Mouse (Mus musculus): ENCODE measurements around the gene Cdca7. TPM values are rescaled to one million over a fixed set of nuclear protein-coding genes. Genes with fewer than 3 reads are reported as not detected.

The Cdca7 gene
- polyA plus RNA-seq, 1 experiment from 2014 or later = 5.1 TPM

GRCm38 (mm10) chr2:72474531-72475287, 1.2 kb upstream of the Cdca7 start:
- H3K4me3 ChIP-seq (ENCODE audit: inconsistent target) = no peak overlapping the region
- no peaks in the 10 kb centered on the region for H3K36me3 ChIP-seq (ENCODE audit: inconsistent target)
- peaks cover 33% of the 10 kb centered on the region for H3K79me2 ChIP-seq (ENCODE audit: inconsistent target)
- WGBS (ENCODE audit: missing documents) = 43% methylated on average over 7 of the region's 7 CpGs
- H3K27ac ChIP-seq = 0 out of 2 replicates have a peak overlapping the region, but pooled peaks have one; percentile 19

- Histone ChIP-seq H3K79me2 (ENCODE audit: inconsistent target) (peaks cover 40% of the 10 kb centered on the region), H3K27ac (peak overlapping the region; percentile 97), H3K36me3 (ENCODE audit: inconsistent target) (no peaks in the 10 kb centered on the region), H3K4me3 (ENCODE audit: inconsistent target) (peak overlapping the region; percentile 27)
- WGBS (ENCODE audit: missing documents) = 2% methylated on average over 4 of the region's 7 CpGs
These were observed 549 bp upstream of the Cdca7 start for GRCm38 (mm10) chr2:72475423-72475796.

GRCm38 (mm10) chr2:72476486-72477211, 690 bp downstream of the Cdca7 start:
- Histone ChIP-seq H3K79me2 (ENCODE audit: inconsistent target) (peaks cover 42% of the 10 kb centered on the region), H3K27ac (peak overlapping the region; percentile 35), H3K36me3 (ENCODE audit: inconsistent target) (no peaks in the 10 kb centered on the region), H3K4me3 (ENCODE audit: inconsistent target) (peak overlapping the region; percentile 54)
- under 1% methylated on average over 53 of the region's 53 CpGs for WGBS (ENCODE audit: missing documents)

- Histone ChIP-seq H3K36me3 (ENCODE audit: inconsistent target) (no peaks in the 10 kb centered on the region), H3K79me2 (ENCODE audit: inconsistent target) (peaks cover 42% of the 10 kb centered on the region), H3K4me3 (ENCODE audit: inconsistent target) (peak overlapping the region; percentile 54), H3K27ac (no peak overlapping the region)
- WGBS (ENCODE audit: missing documents) = 10% methylated on average over 11 of the region's 11 CpGs
These were observed 1.3 kb downstream of the Cdca7 start for GRCm38 (mm10) chr2:72477221-72477620.

GRCm38 (mm10) chr2:72478176-72478575, 2.2 kb downstream of the Cdca7 start:
- Histone ChIP-seq H3K79me2 (ENCODE audit: inconsistent target) (peaks cover 42% of the 10 kb centered on the region), H3K27ac (no peak overlapping the region), H3K4me3 (ENCODE audit: inconsistent target) (no peak overlapping the region), H3K36me3 (ENCODE audit: inconsistent target) (no peaks in the 10 kb centered on the region)
- WGBS (ENCODE audit: missing documents) = 90% methylated on average over 4 of the region's 4 CpGs

- Histone ChIP-seq H3K27ac (no peak overlapping the region), H3K79me2 (ENCODE audit: inconsistent target) (peaks cover 42% of the 10 kb centered on the region), H3K4me3 (ENCODE audit: inconsistent target) (no peak overlapping the region), H3K36me3 (ENCODE audit: inconsistent target) (no peaks in the 10 kb centered on the region)
- 94% methylated on average over 13 of the region's 13 CpGs for whole genome bisulfite sequencing (ENCODE audit: missing documents)
These were observed 3.0 kb downstream of the Cdca7 start for GRCm38 (mm10) chr2:72478921-72479320.

GRCm38 (mm10) chr2:72479818-72480217, 3.9 kb downstream of the Cdca7 start:
- 78% methylated on average over 9 of the region's 9 CpGs for WGBS (ENCODE audit: missing documents)
- Histone ChIP-seq H3K36me3 (ENCODE audit: inconsistent target) (no peaks in the 10 kb centered on the region), H3K27ac (no peak overlapping the region), H3K4me3 (ENCODE audit: inconsistent target) (no peak overlapping the region), H3K79me2 (ENCODE audit: inconsistent target) (peaks cover 42% of the 10 kb centered on the region)

GRCm38 (mm10) chr2:72491650-72492049, 15.7 kb downstream of the Cdca7 start:
- Histone ChIP-seq H3K79me2 (ENCODE audit: inconsistent target) (no peaks in the 10 kb centered on the region), H3K4me3 (ENCODE audit: inconsistent target) (no peak overlapping the region), H3K27ac (no peak overlapping the region), H3K36me3 (ENCODE audit: inconsistent target) (no peaks in the 10 kb centered on the region)
- WGBS (ENCODE audit: missing documents) = 86% methylated on average over 7 of the region's 7 CpGs

GRCm38 (mm10) chr2:72493039-72493438, 17.1 kb downstream of the Cdca7 start:
- H3K27ac ChIP-seq = no peak overlapping the region
- H3K4me3 ChIP-seq (ENCODE audit: inconsistent target) = no peak overlapping the region
- WGBS (ENCODE audit: missing documents) = 14% methylated on average over 14 of the region's 14 CpGs
- no peaks in the 10 kb centered on the region for H3K79me2 ChIP-seq (ENCODE audit: inconsistent target)
- H3K36me3 ChIP-seq (ENCODE audit: inconsistent target) = no peaks in the 10 kb centered on the region

- 44% methylated on average over 23 of the region's 23 CpGs for WGBS (ENCODE audit: missing documents)
- H3K79me2 ChIP-seq (ENCODE audit: inconsistent target) = no peaks in the 10 kb centered on the region
- no peak overlapping the region for H3K27ac ChIP-seq
- H3K36me3 ChIP-seq (ENCODE audit: inconsistent target) = no peaks in the 10 kb centered on the region
- no peak overlapping the region for H3K4me3 ChIP-seq (ENCODE audit: inconsistent target)
These were observed 23.2 kb downstream of the Cdca7 start for GRCm38 (mm10) chr2:72499074-72499721.

GRCm38 (mm10) chr2:72499782-72500411, 23.9 kb downstream of the Cdca7 start:
- WGBS (ENCODE audit: missing documents) = 65% methylated on average over 7 of the region's 8 CpGs
- Histone ChIP-seq H3K79me2 (ENCODE audit: inconsistent target) (no peaks in the 10 kb centered on the region), H3K27ac (no peak overlapping the region), H3K36me3 (ENCODE audit: inconsistent target) (no peaks in the 10 kb centered on the region), H3K4me3 (ENCODE audit: inconsistent target) (no peak overlapping the region)

GRCm38 (mm10) chr2:72502041-72502813, 26.3 kb downstream of the Cdca7 start:
- 86% methylated on average over 15 of the region's 16 CpGs for WGBS (ENCODE audit: missing documents)

GRCm38 (mm10) chr2:72503646-72504045, 27.7 kb downstream of the Cdca7 start:
- 82% methylated on average over 9 of the region's 9 CpGs for WGBS (ENCODE audit: missing documents)
- Histone ChIP-seq H3K27ac (no peak overlapping the region), H3K36me3 (ENCODE audit: inconsistent target) (no peaks in the 10 kb centered on the region), H3K79me2 (ENCODE audit: inconsistent target) (no peaks in the 10 kb centered on the region), H3K4me3 (ENCODE audit: inconsistent target) (no peak overlapping the region)

More at GRCm38 (mm10) chr2:72502041-72502813, 26.3 kb downstream of the Cdca7 start:
- Histone ChIP-seq H3K79me2 (ENCODE audit: inconsistent target) (no peaks in the 10 kb centered on the region), H3K4me3 (ENCODE audit: inconsistent target) (no peak overlapping the region), H3K27ac (no peak overlapping the region), H3K36me3 (ENCODE audit: inconsistent target) (no peaks in the 10 kb centered on the region)
